Mouse (Mus musculus) liver, embryonic 11.5 days (tissue): ENCODE data around the gene Rfx8. TPM values are rescaled to one million over a fixed set of nuclear protein-coding genes. Genes with fewer than 3 reads are reported as not detected.
"Not testable (repeated sequence)": the region's sequence is repeated elsewhere in the genome, so short reads cannot be mapped to it uniquely, and the experiment has no call there.

Experiments
- ATAC-seq: fragments of 200-750 bp; cut with Nextera tagmentation; replicated peaks from 2 replicates; pipeline ENCODE4 v1.8.0; 2017; ENCODE audit warnings: moderate number of reproducible peaks, mild to moderate bottlenecking, moderate TSS enrichment, moderate library complexity; ENCODE audit not compliant: low FRiP score
- DNase-seq: peaks from one replicate; pipeline ENCODE4 v3.0.0-alpha.2; 2017; ENCODE audit warnings: low spot score
- H3K27ac ChIP-seq: fragments of 300-500 bp; sonication (generic); 2 replicates; pipeline ENCODE4 v1.5.1; 2014; ENCODE audit warnings: mild to moderate bottlenecking, low read depth, low read length, control low read depth
- H3K27me3 ChIP-seq: fragments of 300-500 bp; sonication (generic); replicated peaks from 2 replicates; pipeline ENCODE4 v1.6.1; 2014; ENCODE audit warnings: low read length, mixed read lengths; ENCODE audit not compliant: control insufficient read depth, insufficient read depth
- H3K36me3 ChIP-seq: fragments of 300-500 bp; sonication (generic); 2 replicates; pipeline ENCODE4 v1.6.1; 2014; ENCODE audit warnings: mild to moderate bottlenecking, low read length, moderate library complexity, mixed read lengths; ENCODE audit not compliant: control insufficient read depth, insufficient read depth
- H3K4me1 ChIP-seq: fragments of 300-500 bp; sonication (generic); replicated peaks from 2 replicates; pipeline ENCODE4 v1.6.1; 2014; ENCODE audit warnings: low read length, mixed read lengths; ENCODE audit not compliant: control insufficient read depth, insufficient read depth
- H3K4me2 ChIP-seq: fragments of 300-500 bp; sonication (generic); 2 replicates; pipeline ENCODE4 v1.6.1; 2014; ENCODE audit warnings: mild to moderate bottlenecking, control low read depth, moderate library complexity
- H3K4me3 ChIP-seq: fragments of 300-500 bp; sonication (generic); 2 replicates; pipeline ENCODE4 v1.5.1; 2014; ENCODE audit warnings: low read depth, low read length, control low read depth
- H3K9ac ChIP-seq: fragments of 300-500 bp; sonication (generic); 2 replicates; pipeline ENCODE4 v1.6.1; 2014; ENCODE audit warnings: low read depth, low read length, control low read depth
- H3K9me3 ChIP-seq: fragments of 300-500 bp; sonication (generic); 2 replicates; pipeline ENCODE4 v1.6.1; 2016; ENCODE audit warnings: low read length, inconsistent platforms, mixed read lengths; ENCODE audit not compliant: control insufficient read depth
- WGBS: fragments of 180-500 bp; shearing (Covaris S2); extraction: QIAGEN DNeasy Blood & Tissue Kit; methylation state at CpG from one replicate; pipeline ENCODE4 v1.1.7; 2014; 5-methylcytosine and 5-hydroxymethylcytosine counted together
- polyA plus RNA-seq: library from polyadenylated mRNA; unstranded; fragments of >200 nt; fragmentation: Nextera tagmentation; extraction: Ambion mirVana; gene quantifications from 2 replicates; pipeline ENCODE4 v1.2.1, GENCODE M21; 2014

Gene Rfx8
- polyA plus RNA-seq, 1 experiment from 2014 or later: 0.53 TPM

- Histone ChIP-seq H3K9ac (no peak overlapping the region), H3K9me3 (no peaks in the 10 kb centered on the region), H3K4me3 (no peak overlapping the region), H3K27me3 (no peaks in the 10 kb centered on the region), H3K4me2 (no peak overlapping the region), H3K4me1 (no peaks in the 10 kb centered on the region), H3K36me3 (no peaks in the 10 kb centered on the region), H3K27ac (no peak overlapping the region)
- 81% methylated on average over 5 of the region's 5 CpGs for whole genome bisulfite sequencing
- ATAC-seq (no peak), DNase-seq (no peak)
Observed at GRCm38 (mm10) chr1:39676221-39676876, 44.4 kb downstream of the Rfx8 start.

GRCm38 (mm10) chr1:39672362-39673105 lies 48.3 kb downstream of the Rfx8 start:
- Histone ChIP-seq H3K9me3 (peaks cover 2% of the 10 kb centered on the region; the same call in 1 of the 2 replicates), H3K9ac (no peak overlapping the region), H3K4me1 (no peaks in the 10 kb centered on the region), H3K27ac (no peak overlapping the region), H3K4me2 (no peak overlapping the region), H3K36me3 (no peaks in the 10 kb centered on the region), H3K4me3 (no peak overlapping the region), H3K27me3 (no peaks in the 10 kb centered on the region)
- no peak for ATAC-seq
- 82% methylated on average over 9 of the region's 9 CpGs for WGBS
- no peak for DNase-seq

GRCm38 (mm10) chr1:39670211-39670935 lies 50.4 kb downstream of the Rfx8 start:
- Histone ChIP-seq H3K27ac (no peak overlapping the region), H3K9ac (no peak overlapping the region), H3K4me3 (no peak overlapping the region), H3K4me2 (no peak overlapping the region), H3K4me1 (no peaks in the 10 kb centered on the region), H3K9me3 (peaks cover 2% of the 10 kb centered on the region; the same call in 1 of the 2 replicates), H3K36me3 (no peaks in the 10 kb centered on the region), H3K27me3 (no peaks in the 10 kb centered on the region)
- no peak for ATAC-seq
- WGBS: 85% methylated on average over 17 of the region's 17 CpGs
- DNase-seq: no peak

- 86% methylated on average over 12 of the region's 12 CpGs for WGBS
- ATAC-seq: no peak
Observed at GRCm38 (mm10) chr1:39666751-39667252, 54.0 kb downstream of the Rfx8 start.

GRCm38 (mm10) chr1:39664039-39664625 lies 56.7 kb downstream of the Rfx8 start:
- WGBS: 86% methylated on average over 7 of the region's 7 CpGs
- Histone ChIP-seq H3K36me3 (no peaks in the 10 kb centered on the region), H3K27ac (no peak overlapping the region), H3K27me3 (no peaks in the 10 kb centered on the region), H3K4me3 (no peak overlapping the region), H3K4me2 (no peak overlapping the region), H3K9ac (no peak overlapping the region), H3K4me1 (no peaks in the 10 kb centered on the region), H3K9me3 (no peaks in the 10 kb centered on the region)
- DNase-seq (no peak), ATAC-seq (no peak)

More at GRCm38 (mm10) chr1:39666751-39667252, 54.0 kb downstream of the Rfx8 start:
- Histone ChIP-seq H3K36me3 (no peaks in the 10 kb centered on the region), H3K9me3 (peaks cover 2% of the 10 kb centered on the region; the same call in 1 of the 2 replicates), H3K9ac (no peak overlapping the region), H3K4me1 (no peaks in the 10 kb centered on the region), H3K4me2 (no peak overlapping the region), H3K27ac (no peak overlapping the region), H3K4me3 (no peak overlapping the region), H3K27me3 (no peaks in the 10 kb centered on the region)
- DNase-seq: no peak

GRCm38 (mm10) chr1:39663050-39663449 lies 57.7 kb downstream of the Rfx8 start:
- Histone ChIP-seq H3K4me2 (no peak overlapping the region), H3K4me3 (no peak overlapping the region), H3K9me3 (no peaks in the 10 kb centered on the region), H3K4me1 (no peaks in the 10 kb centered on the region), H3K27ac (no peak overlapping the region), H3K27me3 (no peaks in the 10 kb centered on the region), H3K36me3 (no peaks in the 10 kb centered on the region), H3K9ac (no peak overlapping the region)
- ATAC-seq: no peak
- 80% methylated on average over 4 of the region's 4 CpGs for WGBS
- no peak for DNase-seq

- DNase-seq: no peak
- H3K27me3 ChIP-seq: peaks cover 8% of the 10 kb centered on the region
- H3K9ac ChIP-seq: no peak overlapping the region
- no peaks in the 10 kb centered on the region for H3K36me3 ChIP-seq
- no peaks in the 10 kb centered on the region for H3K9me3 ChIP-seq
- H3K4me1 ChIP-seq: no peaks in the 10 kb centered on the region
- H3K4me3 ChIP-seq: no peak overlapping the region
- no peak for ATAC-seq
- H3K27ac ChIP-seq: no peak overlapping the region
- H3K4me2 ChIP-seq: no peak overlapping the region
- 79% methylated on average over 6 of the region's 6 CpGs for WGBS
Observed at GRCm38 (mm10) chr1:39656976-39657529, 63.7 kb downstream of the Rfx8 start.

- not testable (repeated sequence) for H3K9me3 ChIP-seq, H3K4me3 ChIP-seq, ATAC-seq, H3K27ac ChIP-seq, H3K36me3 ChIP-seq, DNase-seq, H3K4me2 ChIP-seq, H3K4me1 ChIP-seq, H3K9ac ChIP-seq
- WGBS: 89% methylated on average over 18 of the region's 18 CpGs
- H3K27me3 ChIP-seq: peaks cover 29% of the 10 kb centered on the region
Observed at GRCm38 (mm10) chr1:39654901-39655300, 65.9 kb downstream of the Rfx8 start.
